Mouse (Mus musculus) ES-Bruce4 (cell line): ENCODE data around the gene Gm26602.

Experiments
- CTCF ChIP-seq: IDR thresholded peaks from one replicate; pipeline ENCODE4 v1.8.1; 2011; ENCODE audit warnings: low read depth, low read length
- POLR2A ChIP-seq: IDR thresholded peaks from one replicate; pipeline ENCODE4 v1.8.1; 2011; ENCODE audit warnings: low read length; ENCODE audit not compliant: insufficient read depth

DNA sequence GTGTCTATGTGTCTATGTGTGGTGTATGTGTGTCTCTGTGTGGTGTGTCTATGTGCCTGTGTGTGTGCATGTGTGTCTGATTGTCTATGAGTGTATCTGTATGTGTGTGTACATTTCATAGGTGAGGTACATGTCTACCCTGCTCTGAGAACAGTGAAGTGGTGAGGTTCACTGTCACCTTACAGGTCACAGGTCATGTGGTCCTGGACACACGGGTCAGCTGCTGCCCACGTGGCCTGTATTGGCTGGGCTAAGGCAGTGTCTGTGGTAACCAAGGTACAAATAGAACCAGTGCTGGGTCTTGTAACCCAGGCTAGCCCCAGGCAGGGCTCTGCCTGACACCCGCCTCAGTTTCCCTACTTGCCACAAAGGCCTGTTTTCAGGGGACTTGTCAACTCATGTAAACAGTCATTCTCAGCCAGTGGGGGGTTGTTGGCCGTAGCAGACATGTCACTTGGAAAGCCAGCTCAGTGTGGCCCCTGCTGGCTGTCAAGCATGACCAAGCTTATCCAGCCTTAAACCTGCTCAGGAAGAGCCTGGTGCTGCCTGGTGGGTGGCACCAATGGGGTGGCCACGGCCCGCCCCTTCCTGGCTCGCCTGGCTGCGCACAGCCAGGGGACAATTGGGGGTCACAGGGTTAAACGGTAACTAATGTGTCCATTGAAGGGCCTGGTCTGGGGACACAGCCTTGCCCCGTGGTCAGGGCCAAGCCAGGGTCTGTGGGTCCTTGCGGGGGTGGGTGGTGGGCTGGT lies 27.3 kb downstream of the Gm26602 start:
- no peak for TF ChIP-seq CTCF
- no peak for TF ChIP-seq POLR2A
